Mouse (Mus musculus) embryo, embryonic 10 days (tissue): ENCODE data around the gene Pou4f1.
A peak's percentile ranks its signal among the peaks of the same experiment; 100 is the strongest.

Experiments used
- DNase-seq: peaks from one replicate; pipeline ENCODE4 v3.0.0-alpha.2; 2015; ENCODE audit warnings: low spot score

Pou4f1 gene

GRCm38 (mm10) chr14:104456976-104457375 lies 10.8 kb downstream of the Pou4f1 start:
- DNase-seq = peak; percentile 59

GRCm38 (mm10) chr14:104453824-104454223 lies 14.0 kb downstream of the Pou4f1 start:
- DNase-seq = peak; percentile 92

GRCm38 (mm10) chr14:104434293-104434692 lies 33.5 kb downstream of the Pou4f1 start:
- no peak for DNase-seq

- no peak for DNase-seq
Measured at GRCm38 (mm10) chr14:104430819-104431218, 37.0 kb downstream of the Pou4f1 start.

- DNase-seq = no peak
Measured at GRCm38 (mm10) chr14:104423688-104424470, 43.9 kb downstream of the Pou4f1 start.
